Mouse (Mus musculus) left cerebral cortex, postnatal 36 days (tissue): ENCODE results near the gene Trap1. TPM values are rescaled to one million over a fixed set of nuclear protein-coding genes. Genes with fewer than 3 reads are reported as not detected.

Experiments
- microRNA-seq: library from miRNA; unstranded; fragments of <30 nt; microRNA quantifications from one replicate; pipeline ENCODE4 v1.2.0, GENCODE M21; 2022
- total RNA-seq, 2 experiments: library from RNA; stranded (reverse); gene quantifications; 2 replicates each; pipeline ENCODE4 v1.2.3; 2021

Trap1 gene
- total RNA-seq, 2 experiments from 2014 or later: 72.1 to 73.1 TPM

Small RNAs within 50 kb of the gene (microRNA-seq; reads per million reads assigned to microRNA genes)
- not detected for gene Gm23413

Other genes starting within 250 kb of the Trap1 start
- gene Olfr15, start 246.9 kb downstream of the Trap1 start, total RNA-seq: not detected
- 1 to 10 TPM; 5.2 to 5.3 TPM for gene Zfp174, start 230.6 kb downstream of the Trap1 start, total RNA-seq
- 100 to 1,000 TPM; 124 TPM for gene Naa60, start 205.5 kb downstream of the Trap1 start, total RNA-seq
- 10 to 100 TPM; 23.1 to 26.8 TPM for gene Zfp597, start 193.3 kb downstream of the Trap1 start, total RNA-seq
- 1 to 10 TPM in 1 of 2 experiments, not detected in 1; 1.2 TPM for gene Gm20695, start 193.2 kb downstream of the Trap1 start, total RNA-seq
- gene 1700037C18Rik, start 169.1 kb downstream of the Trap1 start, total RNA-seq: 10 to 100 TPM; 10.1 to 11.1 TPM
- gene Cluap1, start 169.0 kb downstream of the Trap1 start, total RNA-seq: 10 to 100 TPM; 26.0 to 33.4 TPM
- gene Nlrc3, start 101.2 kb downstream of the Trap1 start, total RNA-seq: 1 to 10 TPM; 1.1 to 3.5 TPM
- gene Slx4, start 74.1 kb downstream of the Trap1 start, total RNA-seq: 10 to 100 TPM; 44.9 to 50.6 TPM
- gene Dnase1, start 40.9 kb downstream of the Trap1 start, total RNA-seq: not detected
- 10 to 100 TPM; 76.3 to 97.8 TPM for gene Crebbp, start 136.2 kb upstream of the Trap1 start, total RNA-seq